Mouse (Mus musculus) lung, postnatal 14 days (tissue): ENCODE measurements around the gene Ptprn2.

Experiments
- DNase-seq: peaks from one replicate; pipeline ENCODE4 v3.0.0; 2021

Ptprn2 gene

GRCm38 (mm10) chr12:116908668-116909067, 423.1 kb downstream of the Ptprn2 start:
- DNase-seq = no peak

- no peak for DNase-seq
These were observed 431.3 kb downstream of the Ptprn2 start for GRCm38 (mm10) chr12:116916776-116917175.

DNA sequence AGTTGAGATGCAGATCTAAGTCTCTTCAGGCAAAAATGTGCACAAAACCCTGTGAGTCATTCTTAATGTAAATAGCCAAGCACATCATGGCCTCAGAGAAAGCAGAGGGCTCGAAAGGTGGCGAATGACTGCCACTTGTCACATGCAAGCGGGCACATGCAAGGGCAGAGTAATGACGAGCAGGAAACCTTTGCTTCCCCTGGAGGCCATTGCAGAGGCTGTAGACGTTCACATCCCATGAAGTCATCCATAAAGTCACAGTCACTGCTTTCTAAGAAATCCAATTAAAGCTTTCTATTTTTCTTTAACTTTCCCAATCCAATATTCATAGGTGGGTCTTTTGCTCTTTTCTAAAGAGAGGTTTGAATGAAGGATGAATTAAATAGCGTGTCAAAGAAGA, 433.7 kb downstream of the Ptprn2 start:
- DNase-seq = no peak

GRCm38 (mm10) chr12:116919691-116920526, 434.4 kb downstream of the Ptprn2 start:
- DNase-seq = no peak

GRCm38 (mm10) chr12:116927115-116927514, 441.6 kb downstream of the Ptprn2 start:
- DNase-seq = no peak

GRCm38 (mm10) chr12:116927516-116927915, 442.0 kb downstream of the Ptprn2 start:
- DNase-seq = no peak

GRCm38 (mm10) chr12:116938158-116938854, 452.8 kb downstream of the Ptprn2 start:
- DNase-seq = no peak

- DNase-seq = no peak
These were observed 458.4 kb downstream of the Ptprn2 start for GRCm38 (mm10) chr12:116943883-116944282.

GRCm38 (mm10) chr12:116948151-116948928, 462.8 kb downstream of the Ptprn2 start:
- no peak for DNase-seq

DNA sequence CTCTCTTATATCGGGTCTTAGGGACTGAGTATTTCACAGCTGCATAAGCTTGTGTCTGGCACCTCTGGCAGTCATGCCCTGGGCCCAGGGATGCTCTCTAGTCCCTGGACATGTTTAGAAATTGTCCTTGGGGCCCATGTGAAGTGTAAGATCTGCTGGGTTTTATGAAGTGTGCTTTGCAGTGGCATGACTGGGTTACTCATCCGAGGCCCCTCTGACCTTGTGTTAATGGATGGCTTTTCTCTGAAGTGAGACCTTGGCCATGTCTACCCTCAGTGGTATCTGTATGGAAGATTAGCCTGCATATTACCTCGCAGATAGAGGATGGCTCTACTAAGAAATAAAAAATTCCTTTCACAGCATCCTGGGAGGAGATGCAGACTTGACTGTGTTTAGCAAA, 464.2 kb downstream of the Ptprn2 start:
- DNase-seq = no peak

GRCm38 (mm10) chr12:116952452-116953205, 467.1 kb downstream of the Ptprn2 start:
- no peak for DNase-seq

GRCm38 (mm10) chr12:116959164-116959563, 473.6 kb downstream of the Ptprn2 start:
- DNase-seq = no peak

DNA sequence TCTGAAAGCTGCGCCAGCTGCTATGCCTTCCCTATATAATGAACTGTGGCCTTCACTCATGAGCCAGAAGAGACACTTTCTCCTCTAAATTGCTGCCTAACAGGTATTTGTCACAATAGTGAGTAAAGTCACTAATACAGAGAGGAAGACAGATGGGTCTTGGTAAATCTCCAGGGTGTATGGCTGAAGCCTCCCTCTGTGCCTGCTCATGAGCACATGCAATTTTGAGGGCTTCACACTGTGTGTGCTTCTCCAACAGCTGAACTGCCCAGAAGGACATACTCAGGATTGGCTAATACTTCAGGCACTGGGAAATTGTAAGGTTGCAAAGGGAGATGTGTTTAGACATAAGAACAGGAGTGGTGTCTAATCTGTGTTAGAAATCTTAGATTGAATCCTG, 478.4 kb downstream of the Ptprn2 start:
- no peak for DNase-seq

GRCm38 (mm10) chr12:116968215-116968939, 482.9 kb downstream of the Ptprn2 start:
- DNase-seq = no peak

DNA sequence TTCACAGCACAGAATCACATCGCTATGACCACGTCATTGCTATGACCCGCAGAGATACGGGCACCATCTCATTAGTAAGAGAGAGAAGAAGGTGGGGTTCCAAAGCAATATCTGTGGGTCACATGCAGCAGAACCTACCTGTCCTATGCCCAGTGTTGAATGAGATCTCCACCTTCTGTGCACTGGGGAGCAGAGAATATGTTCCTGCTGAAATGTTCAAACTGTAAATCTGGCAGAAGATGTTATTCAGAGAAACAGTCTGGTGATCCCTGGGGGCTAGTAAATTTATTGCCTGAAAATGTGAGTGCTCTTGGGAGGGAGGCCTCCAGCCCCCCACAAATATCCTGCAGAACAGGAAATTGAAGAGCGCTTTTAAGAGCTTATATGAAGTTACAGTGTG, 490.0 kb downstream of the Ptprn2 start:
- DNase-seq = no peak

DNA sequence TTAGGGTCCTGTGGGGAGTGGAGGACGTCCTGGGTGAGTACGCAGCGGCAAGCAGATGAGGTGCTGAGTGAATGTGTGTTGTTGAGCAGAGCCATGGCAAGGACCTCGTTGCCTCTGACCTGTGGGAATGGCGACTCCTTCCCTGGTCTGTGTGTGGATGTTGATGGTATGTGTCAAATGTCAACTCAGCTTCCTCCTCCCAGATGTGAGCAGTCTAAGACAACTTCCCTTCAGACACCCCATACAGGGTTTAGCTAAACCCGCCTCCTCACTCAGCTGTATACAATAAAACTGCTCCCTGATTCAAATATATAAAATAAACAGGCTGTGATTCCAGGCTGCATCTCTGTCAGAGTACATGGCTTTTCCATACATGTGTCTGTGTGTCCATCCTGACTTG, 491.5 kb downstream of the Ptprn2 start:
- no peak for DNase-seq

- DNase-seq = no peak
These were observed 492.7 kb downstream of the Ptprn2 start for GRCm38 (mm10) chr12:116978201-116978600.

DNA sequence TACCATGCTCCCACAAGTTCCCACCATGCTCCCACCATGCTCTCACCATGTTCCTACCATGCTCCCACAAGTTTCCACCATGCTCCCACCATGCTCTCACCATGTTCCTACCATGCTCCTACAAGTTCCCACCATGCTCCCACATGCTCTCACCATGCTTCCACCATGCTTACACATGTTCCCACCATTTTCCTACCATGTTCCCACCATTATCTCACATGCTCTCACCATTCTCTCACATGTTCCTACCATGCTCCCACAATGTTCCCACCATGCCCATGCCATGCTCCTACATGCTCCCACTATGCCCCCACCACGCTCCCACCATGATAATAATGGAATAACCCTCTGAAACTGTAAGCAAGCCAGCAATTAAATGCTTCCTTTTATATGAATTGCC, 495.8 kb downstream of the Ptprn2 start:
- DNase-seq = no peak

- DNase-seq = no peak
These were observed 503.6 kb downstream of the Ptprn2 start for GRCm38 (mm10) chr12:116989144-116989543.

GRCm38 (mm10) chr12:117001546-117002148, 516.1 kb downstream of the Ptprn2 start:
- no peak for DNase-seq

GRCm38 (mm10) chr12:117016753-117017595, 531.5 kb downstream of the Ptprn2 start:
- no peak for DNase-seq
